Mouse (Mus musculus) limb, embryonic 15.5 days (tissue): Measurements from ENCODE around the gene Eddm3b. TPM values are rescaled to one million over a fixed set of nuclear protein-coding genes. Genes with fewer than 3 reads are reported as not detected.
"Not testable (repeated sequence)": the region's sequence is repeated elsewhere in the genome, so short reads cannot be mapped to it uniquely, and the experiment has no call there.

Experiments
- ATAC-seq: fragments of 200-750 bp; cut with Nextera tagmentation; 2 replicates; pipeline ENCODE4 v1.8.0; 2017; ENCODE audit warnings: low read depth, moderate TSS enrichment; ENCODE audit not compliant: insufficient number of reproducible peaks, low FRiP score, low TSS enrichment
- H3K27ac ChIP-seq: fragments of 300-500 bp; sonication (generic); 2 replicates; pipeline ENCODE4 v1.5.1; 2015; ENCODE audit warnings: moderate library complexity, mild to moderate bottlenecking, inconsistent platforms
- H3K27me3 ChIP-seq: fragments of 300-500 bp; sonication (generic); 2 replicates; pipeline ENCODE4 v1.6.1; 2015; ENCODE audit warnings: inconsistent platforms
- H3K36me3 ChIP-seq: fragments of 300-500 bp; sonication (generic); 2 replicates; pipeline ENCODE4 v1.6.1; 2015; ENCODE audit warnings: inconsistent platforms
- H3K4me1 ChIP-seq: fragments of 300-500 bp; sonication (generic); 2 replicates; pipeline ENCODE4 v1.6.1; 2015; ENCODE audit warnings: inconsistent platforms
- H3K4me2 ChIP-seq: fragments of 300-500 bp; sonication (generic); 2 replicates; pipeline ENCODE4 v1.6.1; 2015; ENCODE audit warnings: mild to moderate bottlenecking, inconsistent platforms
- H3K4me3 ChIP-seq: fragments of 300-500 bp; sonication (generic); 2 replicates; pipeline ENCODE4 v1.5.1; 2015; ENCODE audit warnings: mild to moderate bottlenecking, inconsistent platforms
- H3K9ac ChIP-seq: fragments of 300-500 bp; sonication (generic); 2 replicates; pipeline ENCODE4 v1.6.1; 2015; ENCODE audit warnings: inconsistent platforms
- H3K9me3 ChIP-seq: fragments of 300-500 bp; sonication (generic); 2 replicates; pipeline ENCODE4 v1.6.1; 2016; ENCODE audit warnings: inconsistent platforms
- WGBS: fragments of 180-500 bp; shearing (Covaris S2); methylation state at CpG from one replicate; pipeline ENCODE4 v1.1.7; 2015; 5-methylcytosine and 5-hydroxymethylcytosine counted together
- polyA plus RNA-seq: library from polyadenylated mRNA; unstranded; fragments of >200 nt; fragmentation: Nextera tagmentation; extraction: Ambion mirVana; gene quantifications from 2 replicates; pipeline ENCODE4 v1.2.1, GENCODE M21; 2015

Gene Eddm3b
- polyA plus RNA-seq, 1 experiment from 2014 or later, result not detected

- 0 out of 2 replicates have a peak, but pooled peaks cover 5% of the 10 kb centered on the region for H3K4me1 ChIP-seq
- no peaks in the 10 kb centered on the region for H3K36me3 ChIP-seq
- H3K9ac ChIP-seq, result no peak overlapping the region
- no peak overlapping the region for H3K4me2 ChIP-seq
- H3K4me3 ChIP-seq, result no peak overlapping the region
- no peak overlapping the region for H3K27ac ChIP-seq
- H3K27me3 ChIP-seq, result no peaks in the 10 kb centered on the region
- H3K9me3 ChIP-seq, result no peaks in the 10 kb centered on the region
- no peak for ATAC-seq
- WGBS, result 50% methylated on average over 9 of the region's 9 CpGs
These were observed 18.3 kb upstream of the Eddm3b start for GRCm38 (mm10) chr14:51095736-51096524.

GRCm38 (mm10) chr14:51098300-51098699 lies 15.9 kb upstream of the Eddm3b start:
- H3K4me3 ChIP-seq, H3K9me3 ChIP-seq, H3K27ac ChIP-seq, H3K36me3 ChIP-seq, H3K4me2 ChIP-seq, H3K27me3 ChIP-seq, H3K9ac ChIP-seq, ATAC-seq, H3K4me1 ChIP-seq: not testable (repeated sequence)
- 22% methylated on average over 1 of the region's 1 CpGs for WGBS

GRCm38 (mm10) chr14:51098921-51099320 lies 15.3 kb upstream of the Eddm3b start:
- no peak overlapping the region for H3K9ac ChIP-seq
- H3K27ac ChIP-seq, result no peak overlapping the region
- no peaks in the 10 kb centered on the region for H3K36me3 ChIP-seq
- no peak overlapping the region for H3K4me2 ChIP-seq
- no peak for ATAC-seq
- H3K4me1 ChIP-seq, result no peaks in the 10 kb centered on the region
- H3K9me3 ChIP-seq, result no peaks in the 10 kb centered on the region
- H3K4me3 ChIP-seq, result no peak overlapping the region
- 93% methylated on average over 11 of the region's 11 CpGs for WGBS
- no peaks in the 10 kb centered on the region for H3K27me3 ChIP-seq

- H3K9me3 ChIP-seq, result no peaks in the 10 kb centered on the region
- no peak overlapping the region for H3K4me3 ChIP-seq
- no peak overlapping the region for H3K9ac ChIP-seq
- no peaks in the 10 kb centered on the region for H3K27me3 ChIP-seq
- WGBS, result 60% methylated on average over 9 of the region's 9 CpGs
- ATAC-seq, result no peak
- no peaks in the 10 kb centered on the region for H3K36me3 ChIP-seq
- no peaks in the 10 kb centered on the region for H3K4me1 ChIP-seq
- H3K27ac ChIP-seq, result 0 out of 2 replicates have a peak overlapping the region, but pooled peaks have one; percentile 33
- H3K4me2 ChIP-seq, result no peak overlapping the region
These were observed 12.9 kb upstream of the Eddm3b start for GRCm38 (mm10) chr14:51101284-51101683.

GRCm38 (mm10) chr14:51103217-51103616 lies 11.0 kb upstream of the Eddm3b start:
- H3K4me1 ChIP-seq, result no peaks in the 10 kb centered on the region
- H3K27me3 ChIP-seq, result no peaks in the 10 kb centered on the region
- WGBS, result 63% methylated on average over 3 of the region's 3 CpGs
- H3K9me3 ChIP-seq, result no peaks in the 10 kb centered on the region
- ATAC-seq, result no peak
- H3K4me3 ChIP-seq, result no peak overlapping the region
- no peak overlapping the region for H3K27ac ChIP-seq
- no peak overlapping the region for H3K9ac ChIP-seq
- no peak overlapping the region for H3K4me2 ChIP-seq
- H3K36me3 ChIP-seq, result no peaks in the 10 kb centered on the region

- no peaks in the 10 kb centered on the region for H3K4me1 ChIP-seq
- no peak for ATAC-seq
- 77% methylated on average over 2 of the region's 2 CpGs for WGBS
- H3K4me3 ChIP-seq, result no peak overlapping the region
- no peaks in the 10 kb centered on the region for H3K27me3 ChIP-seq
- no peak overlapping the region for H3K4me2 ChIP-seq
- no peak overlapping the region for H3K9ac ChIP-seq
- H3K9me3 ChIP-seq, result no peaks in the 10 kb centered on the region
- no peak overlapping the region for H3K27ac ChIP-seq
- H3K36me3 ChIP-seq, result no peaks in the 10 kb centered on the region
These were observed 9.9 kb upstream of the Eddm3b start for GRCm38 (mm10) chr14:51104366-51104765.

GRCm38 (mm10) chr14:51106449-51106967 lies 7.7 kb upstream of the Eddm3b start:
- H3K4me1 ChIP-seq, result no peaks in the 10 kb centered on the region
- no peaks in the 10 kb centered on the region for H3K9me3 ChIP-seq
- no peak for ATAC-seq
- no peak overlapping the region for H3K9ac ChIP-seq
- no peak overlapping the region for H3K27ac ChIP-seq
- no peaks in the 10 kb centered on the region for H3K36me3 ChIP-seq
- H3K4me3 ChIP-seq, result no peak overlapping the region
- H3K27me3 ChIP-seq, result no peaks in the 10 kb centered on the region
- no peak overlapping the region for H3K4me2 ChIP-seq

- Histone ChIP-seq H3K27ac (no peak overlapping the region), H3K4me1 (no peaks in the 10 kb centered on the region), H3K36me3 (no peaks in the 10 kb centered on the region), H3K4me3 (no peak overlapping the region), H3K4me2 (no peak overlapping the region), H3K27me3 (no peaks in the 10 kb centered on the region), H3K9me3 (no peaks in the 10 kb centered on the region), H3K9ac (no peak overlapping the region)
- WGBS, result 35% methylated on average over 3 of the region's 3 CpGs
- peak; percentile 63; the same call in 1 of the 2 replicates for ATAC-seq
These were observed 2.3 kb upstream of the Eddm3b start for GRCm38 (mm10) chr14:51111966-51112365.

GRCm38 (mm10) chr14:51113476-51113875 lies 750 bp upstream of the Eddm3b start:
- Histone ChIP-seq H3K36me3 (no peaks in the 10 kb centered on the region), H3K27me3 (no peaks in the 10 kb centered on the region), H3K4me2 (no peak overlapping the region), H3K9me3 (no peaks in the 10 kb centered on the region), H3K4me3 (no peak overlapping the region), H3K9ac (no peak overlapping the region), H3K4me1 (no peaks in the 10 kb centered on the region), H3K27ac (no peak overlapping the region)
- ATAC-seq, result no peak
- 42% methylated on average over 9 of the region's 9 CpGs for whole genome bisulfite sequencing

- Histone ChIP-seq H3K9ac (no peak overlapping the region), H3K27me3 (no peaks in the 10 kb centered on the region), H3K4me3 (no peak overlapping the region), H3K9me3 (no peaks in the 10 kb centered on the region), H3K4me1 (no peaks in the 10 kb centered on the region), H3K36me3 (no peaks in the 10 kb centered on the region), H3K4me2 (no peak overlapping the region), H3K27ac (no peak overlapping the region)
- ATAC-seq, result no peak
- 83% methylated on average over 6 of the region's 6 CpGs for WGBS
These were observed 11.5 kb downstream of the Eddm3b start for GRCm38 (mm10) chr14:51125684-51126083.

- Histone ChIP-seq H3K4me1 (no peaks in the 10 kb centered on the region), H3K9ac (no peak overlapping the region), H3K4me2 (no peak overlapping the region), H3K9me3 (no peaks in the 10 kb centered on the region), H3K27ac (no peak overlapping the region), H3K36me3 (no peaks in the 10 kb centered on the region), H3K4me3 (no peak overlapping the region), H3K27me3 (no peaks in the 10 kb centered on the region)
- WGBS, result 64% methylated on average over 2 of the region's 2 CpGs
- ATAC-seq, result no peak; the same call in 1 of the 2 replicates
These were observed 13.5 kb downstream of the Eddm3b start for GRCm38 (mm10) chr14:51127648-51128258.
